Mouse (Mus musculus): Measurements from ENCODE around the gene Iars2. TPM values are rescaled to one million over a fixed set of nuclear protein-coding genes. Genes with fewer than 3 reads are reported as not detected.

The Iars2 gene
- polyA plus RNA-seq, 1 experiment from 2014 or later, result 52.7 TPM

- no peak overlapping the region for H3K9ac ChIP-seq (ENCODE audit: low read length)
- DNase-seq (ENCODE audit: low spot score), result no peak
These were observed 45.9 kb downstream of the Iars2 start for GRCm38 (mm10) chr1:185283247-185283646.

GRCm38 (mm10) chr1:185282846-185283245, 46.4 kb downstream of the Iars2 start:
- Histone ChIP-seq H3K9ac (ENCODE audit: low read length) (no peak overlapping the region), H3K9me3 (ENCODE audit: control insufficient read depth, low read length) (no peaks in the 10 kb centered on the region), H3K4me3 (ENCODE audit: low read depth, low read length) (no peak overlapping the region), H3K4me2 (ENCODE audit: low read length) (no peak overlapping the region), H3K4me1 (replicated peaks; ENCODE audit: control insufficient read depth, insufficient read depth, low read length) (no peaks in the 10 kb centered on the region), H3K27me3 (replicated peaks; ENCODE audit: control insufficient read depth, insufficient read depth, low read length) (no peaks in the 10 kb centered on the region), H3K27ac (ENCODE audit: low read depth) (no peak overlapping the region), H3K36me3 (ENCODE audit: control insufficient read depth, insufficient read depth, low read length) (peaks cover 89% of the 10 kb centered on the region)
- WGBS, result 90% methylated on average over 11 of the region's 11 CpGs
- ATAC-seq (replicated peaks; ENCODE audit: low FRiP score, low TSS enrichment, low read depth), result peak; percentile 82
- DNase-seq (ENCODE audit: low spot score), result no peak

More at GRCm38 (mm10) chr1:185283247-185283646, 45.9 kb downstream of the Iars2 start:
- no peaks in the 10 kb centered on the region for H3K9me3 ChIP-seq (ENCODE audit: control insufficient read depth, low read length)
- peaks cover 88% of the 10 kb centered on the region for H3K36me3 ChIP-seq (ENCODE audit: control insufficient read depth, insufficient read depth, low read length)
- 95% methylated on average over 15 of the region's 15 CpGs for WGBS
- ATAC-seq (replicated peaks; ENCODE audit: low FRiP score, low TSS enrichment, low read depth), result no peak
- H3K4me3 ChIP-seq (ENCODE audit: low read depth, low read length), result no peak overlapping the region
- H3K4me1 ChIP-seq (replicated peaks; ENCODE audit: control insufficient read depth, insufficient read depth, low read length), result no peaks in the 10 kb centered on the region
- H3K27me3 ChIP-seq (replicated peaks; ENCODE audit: control insufficient read depth, insufficient read depth, low read length), result no peaks in the 10 kb centered on the region
- no peak overlapping the region for H3K4me2 ChIP-seq (ENCODE audit: low read length)
- no peak overlapping the region for H3K27ac ChIP-seq (ENCODE audit: low read depth)

- no peak overlapping the region for H3K4me2 ChIP-seq (ENCODE audit: low read length)
- H3K27me3 ChIP-seq (replicated peaks; ENCODE audit: control insufficient read depth, insufficient read depth, low read length), result no peaks in the 10 kb centered on the region
- H3K36me3 ChIP-seq (ENCODE audit: control insufficient read depth, insufficient read depth, low read length), result peaks cover 88% of the 10 kb centered on the region
- DNase-seq (ENCODE audit: low spot score) (no peak), ATAC-seq (replicated peaks; ENCODE audit: low FRiP score, low TSS enrichment, low read depth) (no peak)
- H3K4me3 ChIP-seq (ENCODE audit: low read depth, low read length), result no peak overlapping the region
- no peak overlapping the region for H3K27ac ChIP-seq (ENCODE audit: low read depth)
- WGBS, result 94% methylated on average over 4 of the region's 4 CpGs
- H3K9ac ChIP-seq (ENCODE audit: low read length), result no peak overlapping the region
- H3K9me3 ChIP-seq (ENCODE audit: control insufficient read depth, low read length), result no peaks in the 10 kb centered on the region
- no peaks in the 10 kb centered on the region for H3K4me1 ChIP-seq (replicated peaks; ENCODE audit: control insufficient read depth, insufficient read depth, low read length)
These were observed 48.6 kb downstream of the Iars2 start for GRCm38 (mm10) chr1:185280616-185281015.

GRCm38 (mm10) chr1:185279288-185279687, 49.9 kb downstream of the Iars2 start:
- H3K4me2 ChIP-seq (ENCODE audit: low read length), result no peak overlapping the region
- no peaks in the 10 kb centered on the region for H3K9me3 ChIP-seq (ENCODE audit: control insufficient read depth, low read length)
- H3K27ac ChIP-seq (ENCODE audit: low read depth), result no peak overlapping the region
- no peaks in the 10 kb centered on the region for H3K27me3 ChIP-seq (replicated peaks; ENCODE audit: control insufficient read depth, insufficient read depth, low read length)
- ATAC-seq (replicated peaks; ENCODE audit: low FRiP score, low TSS enrichment, low read depth) (no peak), DNase-seq (ENCODE audit: low spot score) (no peak)
- WGBS, result 73% methylated on average over 9 of the region's 9 CpGs
- H3K4me1 ChIP-seq (replicated peaks; ENCODE audit: control insufficient read depth, insufficient read depth, low read length), result no peaks in the 10 kb centered on the region
- no peak overlapping the region for H3K9ac ChIP-seq (ENCODE audit: low read length)
- H3K36me3 ChIP-seq (ENCODE audit: control insufficient read depth, insufficient read depth, low read length), result peaks cover 87% of the 10 kb centered on the region
- no peak overlapping the region for H3K4me3 ChIP-seq (ENCODE audit: low read depth, low read length)

- Histone ChIP-seq H3K27me3 (replicated peaks; ENCODE audit: control insufficient read depth, insufficient read depth, low read length) (no peaks in the 10 kb centered on the region), H3K27ac (ENCODE audit: low read depth) (no peak overlapping the region), H3K4me1 (replicated peaks; ENCODE audit: control insufficient read depth, insufficient read depth, low read length) (no peaks in the 10 kb centered on the region), H3K9me3 (ENCODE audit: control insufficient read depth, low read length) (no peaks in the 10 kb centered on the region), H3K36me3 (ENCODE audit: control insufficient read depth, insufficient read depth, low read length) (peaks cover 83% of the 10 kb centered on the region), H3K9ac (ENCODE audit: low read length) (no peak overlapping the region), H3K4me2 (ENCODE audit: low read length) (no peak overlapping the region), H3K4me3 (ENCODE audit: low read depth, low read length) (no peak overlapping the region)
- ATAC-seq (replicated peaks; ENCODE audit: low FRiP score, low TSS enrichment, low read depth) (no peak), DNase-seq (ENCODE audit: low spot score) (no peak)
- 87% methylated on average over 11 of the region's 11 CpGs for WGBS
These were observed 52.2 kb downstream of the Iars2 start for GRCm38 (mm10) chr1:185277022-185277421.

GRCm38 (mm10) chr1:185275976-185276375, 53.2 kb downstream of the Iars2 start:
- Histone ChIP-seq H3K4me3 (ENCODE audit: low read depth, low read length) (no peak overlapping the region), H3K36me3 (ENCODE audit: control insufficient read depth, insufficient read depth, low read length) (peaks cover 90% of the 10 kb centered on the region), H3K9me3 (ENCODE audit: control insufficient read depth, low read length) (no peaks in the 10 kb centered on the region), H3K27ac (ENCODE audit: low read depth) (no peak overlapping the region), H3K4me1 (replicated peaks; ENCODE audit: control insufficient read depth, insufficient read depth, low read length) (no peaks in the 10 kb centered on the region), H3K27me3 (replicated peaks; ENCODE audit: control insufficient read depth, insufficient read depth, low read length) (no peaks in the 10 kb centered on the region), H3K9ac (ENCODE audit: low read length) (no peak overlapping the region), H3K4me2 (ENCODE audit: low read length) (no peak overlapping the region)
- 83% methylated on average over 7 of the region's 7 CpGs for WGBS
- ATAC-seq (replicated peaks; ENCODE audit: low FRiP score, low TSS enrichment, low read depth) (no peak), DNase-seq (ENCODE audit: low spot score) (no peak)

- no peak for DNase-seq (ENCODE audit: low spot score)
- H3K4me3 ChIP-seq (ENCODE audit: low read depth, low read length), result no peak overlapping the region
- H3K4me2 ChIP-seq (ENCODE audit: low read length), result no peak overlapping the region
- H3K27me3 ChIP-seq (replicated peaks; ENCODE audit: control insufficient read depth, insufficient read depth, low read length), result no peaks in the 10 kb centered on the region
- WGBS, result 87% methylated on average over 5 of the region's 5 CpGs
- no peaks in the 10 kb centered on the region for H3K4me1 ChIP-seq (replicated peaks; ENCODE audit: control insufficient read depth, insufficient read depth, low read length)
- ATAC-seq (replicated peaks; ENCODE audit: low FRiP score, low TSS enrichment, low read depth), result no peak
- no peak overlapping the region for H3K27ac ChIP-seq (ENCODE audit: low read depth)
- H3K9me3 ChIP-seq (ENCODE audit: control insufficient read depth, low read length), result no peaks in the 10 kb centered on the region
- no peak overlapping the region for H3K9ac ChIP-seq (ENCODE audit: low read length)
- H3K36me3 ChIP-seq (ENCODE audit: control insufficient read depth, insufficient read depth, low read length), result peaks cover 83% of the 10 kb centered on the region
These were observed 54.2 kb downstream of the Iars2 start for GRCm38 (mm10) chr1:185274819-185275545.

- no peak overlapping the region for H3K4me3 ChIP-seq (ENCODE audit: low read depth, low read length)
- peaks cover 68% of the 10 kb centered on the region for H3K36me3 ChIP-seq (ENCODE audit: control insufficient read depth, insufficient read depth, low read length)
- no peak overlapping the region for H3K4me2 ChIP-seq (ENCODE audit: low read length)
- DNase-seq (ENCODE audit: low spot score), result no peak
- no peaks in the 10 kb centered on the region for H3K4me1 ChIP-seq (replicated peaks; ENCODE audit: control insufficient read depth, insufficient read depth, low read length)
- 86% methylated on average over 9 of the region's 9 CpGs for WGBS
- no peak overlapping the region for H3K9ac ChIP-seq (ENCODE audit: low read length)
- peak overlapping the region; percentile 51; the same call in 1 of the 2 replicates for H3K27ac ChIP-seq (ENCODE audit: low read depth)
- H3K27me3 ChIP-seq (replicated peaks; ENCODE audit: control insufficient read depth, insufficient read depth, low read length), result no peaks in the 10 kb centered on the region
- ATAC-seq (replicated peaks; ENCODE audit: low FRiP score, low TSS enrichment, low read depth), result no peak
- no peaks in the 10 kb centered on the region for H3K9me3 ChIP-seq (ENCODE audit: control insufficient read depth, low read length)
These were observed 57.8 kb downstream of the Iars2 start for GRCm38 (mm10) chr1:185271373-185271772.

Measured in intestine, embryonic 14.5 days (tissue).